Mouse (Mus musculus) liver, embryonic 12.5 days (tissue): ENCODE data around the gene Nrg3. TPM values are rescaled to one million over a fixed set of nuclear protein-coding genes. Genes with fewer than 3 reads are reported as not detected.

Source experiments
- ATAC-seq: fragments of 200-750 bp; cut with Nextera tagmentation; 2 replicates; pipeline ENCODE4 v1.8.0; 2017; ENCODE audit warnings: moderate number of reproducible peaks, mild to moderate bottlenecking, moderate library complexity
- H3K27ac ChIP-seq: fragments of 300-500 bp; sonication (generic); 2 replicates; pipeline ENCODE4 v1.5.1; 2016; ENCODE audit warnings: mild to moderate bottlenecking
- H3K27me3 ChIP-seq: fragments of 300-500 bp; sonication (generic); replicated peaks from 2 replicates; pipeline ENCODE4 v1.6.1; 2016; ENCODE audit warnings: mild to moderate bottlenecking, moderate library complexity
- H3K36me3 ChIP-seq: fragments of 300-500 bp; sonication (generic); 2 replicates; pipeline ENCODE4 v1.6.1; 2016; ENCODE audit warnings: mild to moderate bottlenecking, moderate library complexity
- H3K4me1 ChIP-seq: fragments of 300-500 bp; sonication (generic); 2 replicates; pipeline ENCODE4 v1.6.1; 2016
- H3K4me2 ChIP-seq: fragments of 300-500 bp; sonication (generic); 2 replicates; pipeline ENCODE4 v1.6.1; 2016; ENCODE audit warnings: mild to moderate bottlenecking, moderate library complexity
- H3K4me3 ChIP-seq: fragments of 300-500 bp; sonication (generic); 2 replicates; pipeline ENCODE4 v1.5.1; 2016; ENCODE audit warnings: mild to moderate bottlenecking, moderate library complexity
- H3K9ac ChIP-seq: fragments of 300-500 bp; sonication (generic); 2 replicates; pipeline ENCODE4 v1.6.1; 2016; ENCODE audit warnings: mild to moderate bottlenecking, moderate library complexity
- H3K9me3 ChIP-seq: fragments of 300-500 bp; sonication (generic); replicated peaks from 2 replicates; pipeline ENCODE4 v1.6.1; 2016; ENCODE audit warnings: mild to moderate bottlenecking, moderate library complexity
- WGBS: fragments of 180-500 bp; shearing (Covaris S2); methylation state at CpG from one replicate; pipeline ENCODE4 v1.1.7; 2016; ENCODE audit not compliant: insufficient replicate concordance; 5-methylcytosine and 5-hydroxymethylcytosine counted together
- polyA plus RNA-seq: library from polyadenylated mRNA; unstranded; fragments of >200 nt; fragmentation: Nextera tagmentation; extraction: Ambion mirVana; gene quantifications from 2 replicates; pipeline ENCODE4 v1.2.1, GENCODE M21; 2016

Gene Nrg3
- polyA plus RNA-seq, 1 experiment from 2014 or later = not detected

DNA sequence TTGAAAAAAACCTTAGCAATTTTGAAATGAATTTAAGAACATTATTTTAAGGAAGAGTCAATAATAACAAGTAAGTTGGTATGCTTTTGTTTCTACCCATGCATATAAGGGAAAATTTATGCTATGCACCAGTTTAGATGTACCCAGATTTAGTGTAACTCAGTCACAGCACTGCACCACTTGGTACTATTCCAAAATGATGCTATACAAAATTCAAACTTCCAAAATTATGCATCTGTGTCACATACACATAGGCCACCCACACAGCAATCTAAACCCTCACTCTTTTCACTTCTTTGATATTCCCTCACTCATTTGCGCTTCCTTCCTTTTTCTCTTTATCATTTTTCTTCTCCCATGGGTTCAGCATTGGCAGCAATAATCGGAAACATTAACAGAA lies 116.6 kb downstream of the Nrg3 start:
- H3K36me3 ChIP-seq = no peaks in the 10 kb centered on the region
- no peak overlapping the region for H3K4me2 ChIP-seq
- no peaks in the 10 kb centered on the region for H3K27me3 ChIP-seq
- H3K9me3 ChIP-seq = no peaks in the 10 kb centered on the region
- no peak overlapping the region for H3K4me3 ChIP-seq
- H3K9ac ChIP-seq = no peak overlapping the region
- 58% methylated on average over 2 of the region's 2 CpGs for WGBS
- no peak overlapping the region for H3K27ac ChIP-seq
- no peak for ATAC-seq
- H3K4me1 ChIP-seq = no peaks in the 10 kb centered on the region

GRCm38 (mm10) chr14:39351979-39352737 lies 120.7 kb downstream of the Nrg3 start:
- WGBS = 47% methylated on average over 4 of the region's 4 CpGs

GRCm38 (mm10) chr14:39317424-39318110 lies 155.3 kb downstream of the Nrg3 start:
- H3K4me1 ChIP-seq = no peaks in the 10 kb centered on the region
- no peak for ATAC-seq
- WGBS = 46% methylated on average over 4 of the region's 4 CpGs

More at GRCm38 (mm10) chr14:39351979-39352737, 120.7 kb downstream of the Nrg3 start:
- Histone ChIP-seq H3K4me2 (no peak overlapping the region), H3K27ac (no peak overlapping the region), H3K27me3 (no peaks in the 10 kb centered on the region), H3K4me1 (no peaks in the 10 kb centered on the region), H3K36me3 (no peaks in the 10 kb centered on the region), H3K9ac (no peak overlapping the region), H3K4me3 (no peak overlapping the region), H3K9me3 (no peaks in the 10 kb centered on the region)
- no peak for ATAC-seq

DNA sequence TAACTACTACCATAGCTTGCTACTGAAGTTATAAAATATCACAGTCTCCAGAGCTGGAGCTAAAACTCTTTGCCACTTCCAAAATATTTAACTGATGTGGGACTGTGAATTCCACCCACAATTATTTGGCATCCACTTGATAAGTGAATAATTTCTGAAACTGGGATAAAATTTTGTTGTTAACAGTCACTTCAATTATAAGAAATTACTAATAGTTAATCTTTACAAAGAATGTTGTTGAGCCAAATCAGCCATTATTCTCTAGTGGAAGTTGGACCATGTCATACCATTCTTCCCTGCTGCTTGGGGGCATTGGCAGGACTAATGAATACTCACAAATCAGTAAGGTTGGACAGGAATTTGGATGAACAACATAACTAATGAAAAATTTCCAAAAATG lies 158.8 kb downstream of the Nrg3 start:
- H3K27ac ChIP-seq = no peak overlapping the region
- no peak overlapping the region for H3K4me2 ChIP-seq
- no peak for ATAC-seq
- no peaks in the 10 kb centered on the region for H3K27me3 ChIP-seq
- no peak overlapping the region for H3K9ac ChIP-seq
- H3K36me3 ChIP-seq = no peaks in the 10 kb centered on the region
- H3K4me3 ChIP-seq = no peak overlapping the region
- H3K9me3 ChIP-seq = no peaks in the 10 kb centered on the region
- no peaks in the 10 kb centered on the region for H3K4me1 ChIP-seq

More at GRCm38 (mm10) chr14:39317424-39318110, 155.3 kb downstream of the Nrg3 start:
- Histone ChIP-seq H3K4me2 (no peak overlapping the region), H3K36me3 (no peaks in the 10 kb centered on the region), H3K4me3 (no peak overlapping the region), H3K27me3 (no peaks in the 10 kb centered on the region), H3K27ac (no peak overlapping the region), H3K9ac (no peak overlapping the region), H3K9me3 (no peaks in the 10 kb centered on the region)

GRCm38 (mm10) chr14:39265121-39265520 lies 207.8 kb downstream of the Nrg3 start:
- no peaks in the 10 kb centered on the region for H3K4me1 ChIP-seq
- ATAC-seq = no peak
- no peak overlapping the region for H3K4me3 ChIP-seq
- 74% methylated on average over 1 of the region's 1 CpGs for WGBS
- H3K4me2 ChIP-seq = no peak overlapping the region
- H3K27me3 ChIP-seq = no peaks in the 10 kb centered on the region
- no peak overlapping the region for H3K27ac ChIP-seq
- H3K9ac ChIP-seq = no peak overlapping the region
- H3K36me3 ChIP-seq = no peaks in the 10 kb centered on the region
- H3K9me3 ChIP-seq = no peaks in the 10 kb centered on the region

DNA sequence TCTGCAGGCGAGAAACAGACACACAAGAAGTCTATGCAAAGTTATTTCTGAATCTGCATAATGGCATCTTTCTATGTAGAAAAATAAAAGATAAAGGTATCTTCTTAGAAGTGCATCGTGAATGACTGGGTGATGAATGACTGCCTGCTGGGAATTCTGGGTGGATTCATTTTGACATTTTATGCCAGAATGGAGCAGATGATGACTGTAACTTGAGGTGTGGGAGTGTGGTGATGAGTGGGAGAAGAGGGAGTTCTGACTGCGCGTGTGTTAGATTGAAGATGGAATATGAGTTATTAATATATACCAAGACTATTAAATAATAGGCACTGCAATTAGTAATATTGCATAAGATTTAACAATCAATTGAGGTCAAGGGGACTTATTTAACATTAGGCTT lies 208.5 kb downstream of the Nrg3 start:
- H3K36me3 ChIP-seq = no peaks in the 10 kb centered on the region
- H3K4me1 ChIP-seq = no peaks in the 10 kb centered on the region
- no peak overlapping the region for H3K27ac ChIP-seq
- H3K9ac ChIP-seq = no peak overlapping the region
- WGBS = 66% methylated on average over 4 of the region's 4 CpGs
- no peak for ATAC-seq
- H3K9me3 ChIP-seq = no peaks in the 10 kb centered on the region
- H3K4me3 ChIP-seq = no peak overlapping the region
- no peak overlapping the region for H3K4me2 ChIP-seq
- H3K27me3 ChIP-seq = no peaks in the 10 kb centered on the region

GRCm38 (mm10) chr14:39261016-39261415 lies 211.9 kb downstream of the Nrg3 start:
- H3K9me3 ChIP-seq = no peaks in the 10 kb centered on the region
- 53% methylated on average over 1 of the region's 1 CpGs for WGBS
- H3K4me3 ChIP-seq = no peak overlapping the region
- no peak for ATAC-seq
- no peak overlapping the region for H3K4me2 ChIP-seq
- H3K27ac ChIP-seq = no peak overlapping the region
- H3K36me3 ChIP-seq = no peaks in the 10 kb centered on the region
- H3K27me3 ChIP-seq = no peaks in the 10 kb centered on the region
- no peaks in the 10 kb centered on the region for H3K4me1 ChIP-seq
- no peak overlapping the region for H3K9ac ChIP-seq

DNA sequence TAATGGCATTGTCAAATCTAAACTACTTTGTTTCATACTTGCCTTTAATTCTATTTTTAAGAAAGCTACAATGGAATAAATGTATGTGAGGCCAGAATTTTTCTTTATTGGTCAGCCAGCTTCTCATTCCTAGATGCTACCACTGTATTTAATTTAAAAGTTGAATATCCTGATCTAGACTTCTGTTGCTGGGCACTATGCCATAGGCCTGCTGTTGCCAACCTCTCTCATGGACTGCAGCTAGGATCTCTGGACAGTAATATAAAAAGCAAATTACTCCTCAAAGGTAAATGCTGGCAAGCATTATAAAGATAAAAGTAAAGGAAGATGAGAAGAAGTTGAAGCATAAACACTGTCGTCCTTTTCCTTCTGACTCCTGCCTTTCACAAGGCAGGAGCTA lies 217.5 kb downstream of the Nrg3 start:
- Histone ChIP-seq H3K4me3 (no peak overlapping the region), H3K27ac (no peak overlapping the region), H3K36me3 (no peaks in the 10 kb centered on the region), H3K9ac (no peak overlapping the region), H3K27me3 (no peaks in the 10 kb centered on the region), H3K4me1 (no peaks in the 10 kb centered on the region), H3K4me2 (no peak overlapping the region), H3K9me3 (no peaks in the 10 kb centered on the region)
- no peak for ATAC-seq
- WGBS = 24% methylated on average over 1 of the region's 1 CpGs

- no peak overlapping the region for H3K4me3 ChIP-seq
- H3K4me2 ChIP-seq = no peak overlapping the region
- no peaks in the 10 kb centered on the region for H3K36me3 ChIP-seq
- no peaks in the 10 kb centered on the region for H3K4me1 ChIP-seq
- no peak for ATAC-seq
- H3K9me3 ChIP-seq = no peaks in the 10 kb centered on the region
- no peaks in the 10 kb centered on the region for H3K27me3 ChIP-seq
- H3K9ac ChIP-seq = no peak overlapping the region
- H3K27ac ChIP-seq = no peak overlapping the region
- WGBS = 45% methylated on average over 2 of the region's 2 CpGs
Observed at GRCm38 (mm10) chr14:39240267-39240666, 232.6 kb downstream of the Nrg3 start.

GRCm38 (mm10) chr14:39211472-39211871 lies 261.4 kb downstream of the Nrg3 start:
- Histone ChIP-seq H3K27me3 (no peaks in the 10 kb centered on the region), H3K4me3 (no peak overlapping the region), H3K9me3 (no peaks in the 10 kb centered on the region), H3K4me2 (no peak overlapping the region), H3K9ac (no peak overlapping the region), H3K4me1 (no peaks in the 10 kb centered on the region), H3K36me3 (no peaks in the 10 kb centered on the region), H3K27ac (no peak overlapping the region)
- no peak for ATAC-seq
- 60% methylated on average over 1 of the region's 1 CpGs for WGBS

DNA sequence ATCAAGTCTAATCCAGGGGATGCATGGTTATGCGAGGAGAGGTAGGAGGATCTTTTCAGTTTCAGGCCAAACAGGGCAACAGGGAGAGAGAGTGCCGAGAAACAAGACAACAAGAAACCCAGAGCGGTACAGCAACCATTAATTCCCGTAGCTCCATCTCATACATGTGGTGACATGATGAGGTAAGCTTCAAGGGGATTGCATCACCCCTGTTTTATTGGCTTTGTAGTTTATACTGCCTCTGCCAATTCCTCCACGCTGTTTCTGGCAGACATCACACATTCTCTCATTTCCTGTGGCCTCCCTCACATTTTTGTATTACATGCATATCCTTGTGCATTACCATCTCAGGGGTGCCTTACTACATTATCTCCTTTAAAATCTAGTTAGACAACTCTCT lies 280.9 kb downstream of the Nrg3 start:
- no peaks in the 10 kb centered on the region for H3K27me3 ChIP-seq

GRCm38 (mm10) chr14:39173709-39174108 lies 299.2 kb downstream of the Nrg3 start:
- Histone ChIP-seq H3K4me2 (no peak overlapping the region), H3K9me3 (no peaks in the 10 kb centered on the region), H3K4me1 (no peaks in the 10 kb centered on the region), H3K27ac (no peak overlapping the region), H3K36me3 (no peaks in the 10 kb centered on the region), H3K9ac (no peak overlapping the region), H3K27me3 (no peaks in the 10 kb centered on the region), H3K4me3 (no peak overlapping the region)
- WGBS = 64% methylated on average over 2 of the region's 2 CpGs
- ATAC-seq = no peak

More for the DNA sequence above, 280.9 kb downstream of the Nrg3 start:
- Histone ChIP-seq H3K4me2 (no peak overlapping the region), H3K4me3 (no peak overlapping the region), H3K4me1 (no peaks in the 10 kb centered on the region), H3K9ac (no peak overlapping the region), H3K36me3 (no peaks in the 10 kb centered on the region), H3K9me3 (no peaks in the 10 kb centered on the region), H3K27ac (no peak overlapping the region)
- ATAC-seq = no peak
- whole genome bisulfite sequencing = 65% methylated on average over 5 of the region's 5 CpGs
